In genomic region chr15:83248236-83248844, GRCm38 (mm10) we compare ENCODE assay signal across 31 mouse cellular contexts. TPM values are rescaled to one million over a fixed set of nuclear protein-coding genes. Genes with fewer than 3 reads are reported as not detected.
DNase-seq lines count a peak whose midpoint lies in the region; ATAC-seq and TF ChIP-seq lines count a peak whose summit lies in the region.
"Had no signal": no experiment of that assay in that cellular context is flagged by ENCODE, and none has a peak within 500 bp of the region (broad histone marks: within the 10 kb centered on the region; RNA-seq: fewer than 3 reads in every experiment).

No protein-coding gene starts in this region.

- TF ChIP-seq CTCF in CH12.LX (conservative IDR thresholded peaks at IDR 0.05 in 1 of 2, IDR thresholded peaks at IDR 0.05 in 1 of 2; ENCODE audit: low read depth in 2 of 2, low read length in 2 of 2), result no peak

- peak overlapping the region; percentile 39; the same call in 1 of the 2 replicates for H3K9ac ChIP-seq in CH12.LX (ENCODE audit: insufficient read depth, low read depth)
- H3K9ac ChIP-seq in intestine, embryonic 16.5 days (ENCODE audit: low read depth, low read length), result no peak overlapping the region
- no peak overlapping the region for H3K9ac ChIP-seq in stomach, embryonic 16.5 days (ENCODE audit: low read length)
- H3K9ac ChIP-seq: embryonic facial prominence, embryonic 12.5 days; forebrain, embryonic 15.5 days; heart, embryonic 15.5 days; hindbrain, embryonic 12.5 days; liver, embryonic 12.5 days; liver, postnatal 0 days; midbrain, embryonic 13.5 days; neural tube, embryonic 13.5 days had no signal

- in situ Hi-C loops in CH12.LX (cut with MboI; ENCODE audit: low pct_ligation_motif_present, low pct_unique_long_range_greater_than_20kb, low sequenced_read_pairs), result loop anchor here (5.0 kb wide), 1 partner anchor 36 kb away; no protein-coding TSS in a partner anchor

- peaks cover 4% of the 10 kb centered on the region for H3K9me3 ChIP-seq in CH12.LX (replicated peaks; ENCODE audit: low read length)
- no peaks in the 10 kb centered on the region for H3K9me3 ChIP-seq in intestine, embryonic 16.5 days (ENCODE audit: control insufficient read depth, low read length)
- H3K9me3 ChIP-seq in stomach, embryonic 16.5 days (replicated peaks; ENCODE audit: control insufficient read depth, low read length), result no peaks in the 10 kb centered on the region
- H3K9me3 ChIP-seq: embryonic facial prominence, embryonic 12.5 days; forebrain, embryonic 15.5 days; heart, embryonic 10.5 days; heart, embryonic 15.5 days; hindbrain, embryonic 12.5 days; liver, embryonic 12.5 days; midbrain, embryonic 13.5 days; neural tube, embryonic 13.5 days had no signal

- peaks cover 6 to 46% of the 10 kb centered on the region in 2 experiments for H3K4me1 ChIP-seq in CH12.LX (ENCODE audit: control insufficient read depth in 1 of 2, insufficient read depth in 2 of 2)
- H3K4me1 ChIP-seq in intestine, embryonic 16.5 days (ENCODE audit: control insufficient read depth, insufficient read depth, low read length), result peaks cover 18% of the 10 kb centered on the region; the same call in 1 of the 2 replicates
- H3K4me1 ChIP-seq in stomach, embryonic 16.5 days (ENCODE audit: control insufficient read depth, insufficient read depth, low read length), result 0 out of 2 replicates have a peak, but pooled peaks cover 3% of the 10 kb centered on the region

- peak; percentile 91 for TF ChIP-seq EP300 in CH12.LX (IDR thresholded peaks at IDR 0.05; ENCODE audit: low read length)

- dilution Hi-C loops in CH12.LX (cut with MboI; ENCODE audit: extremely low pct_ligation_motif_present, extremely low pct_unique_long_range_greater_than_20kb, low sequenced_read_pairs), result no loop called here

- no peak overlapping the region for H3K4me3 ChIP-seq in CH12.LX (replicated peaks in 1 of 3; ENCODE audit: low read depth in 2 of 3, low read length in 2 of 3, poor library complexity in 1 of 3)
- no peak overlapping the region for H3K4me3 ChIP-seq in intestine, embryonic 16.5 days (ENCODE audit: low read length)
- no peak overlapping the region for H3K4me3 ChIP-seq in stomach, embryonic 16.5 days (replicated peaks; ENCODE audit: low read length)
- H3K4me3 ChIP-seq: embryonic facial prominence, embryonic 12.5 days; forebrain, embryonic 10.5 days; forebrain, embryonic 15.5 days; heart, embryonic 10.5 days; heart, embryonic 15.5 days; hindbrain, embryonic 12.5 days; liver, embryonic 12.5 days; megakaryocyte, embryonic 14.5 days; midbrain, embryonic 13.5 days; neural tube, embryonic 13.5 days had no signal

- peak overlapping the region; percentile 80 for H3K4me2 ChIP-seq in CH12.LX (ENCODE audit: insufficient read depth, low read depth, poor library complexity, severe bottlenecking)
- H3K4me2 ChIP-seq in intestine, embryonic 16.5 days (ENCODE audit: low read depth, low read length), result no peak overlapping the region
- H3K4me2 ChIP-seq in stomach, embryonic 16.5 days (ENCODE audit: low read depth, low read length), result no peak overlapping the region
- H3K4me2 ChIP-seq: embryonic facial prominence, embryonic 12.5 days; forebrain, embryonic 15.5 days; heart, embryonic 15.5 days; hindbrain, embryonic 12.5 days; liver, embryonic 12.5 days; midbrain, embryonic 13.5 days; neural tube, embryonic 13.5 days had no signal

- peak; percentile 70 for TF ChIP-seq POLR2A in CH12.LX (IDR thresholded peaks at IDR 0.05; ENCODE audit: low read depth, low read length)

- peaks cover 0 to 12% of the 10 kb centered on the region in 2 experiments for H3K36me3 ChIP-seq in CH12.LX (replicated peaks in 1 of 2; ENCODE audit: control insufficient read depth in 1 of 2, insufficient read depth in 1 of 2, low read length in 1 of 2)
- H3K36me3 ChIP-seq in intestine, embryonic 16.5 days (ENCODE audit: control insufficient read depth, insufficient read depth, low read length), result no peaks in the 10 kb centered on the region
- H3K36me3 ChIP-seq in stomach, embryonic 16.5 days (ENCODE audit: control insufficient read depth, insufficient read depth, low read length), result no peaks in the 10 kb centered on the region
- H3K36me3 ChIP-seq: embryonic facial prominence, embryonic 12.5 days; forebrain, embryonic 10.5 days; forebrain, embryonic 15.5 days; heart, embryonic 10.5 days; heart, embryonic 15.5 days; hindbrain, embryonic 12.5 days; liver, embryonic 12.5 days; midbrain, embryonic 13.5 days; neural tube, embryonic 13.5 days had no signal

- H3K27me3 ChIP-seq in CH12.LX (replicated peaks), result no peaks in the 10 kb centered on the region
- peaks cover 15% of the 10 kb centered on the region; the same call in 1 of the 2 replicates for H3K27me3 ChIP-seq in intestine, embryonic 16.5 days (replicated peaks; ENCODE audit: control insufficient read depth, insufficient read depth, low read length)
- H3K27me3 ChIP-seq in stomach, embryonic 16.5 days (ENCODE audit: control insufficient read depth, insufficient read depth, low read length), result no peaks in the 10 kb centered on the region

- peaks cover 11% of the 10 kb centered on the region; the same call in 1 of the 2 replicates for H3K79me2 ChIP-seq in CH12.LX (replicated peaks; ENCODE audit: control insufficient read depth, extremely low read depth, insufficient read depth, poor library complexity, severe bottlenecking)

- ATAC-seq in intestine, embryonic 16.5 days, result peak; percentile 81
- peak; percentile 74 for ATAC-seq in stomach, embryonic 16.5 days (ENCODE audit: insufficient read depth, low FRiP score)
- ATAC-seq: forebrain, embryonic 15.5 days; hindbrain, postnatal 0 days; liver, embryonic 12.5 days; liver, postnatal 0 days; lung, postnatal 0 days; midbrain, embryonic 13.5 days had no signal

- DNase-seq in CH12.LX (ENCODE audit: extremely low read depth) (peak; percentile 97), ES-CJ7 (ENCODE audit: low read depth, low spot score) (peak; percentile 74)
- DNase-seq in layer of hippocampus, adult 9-11 months, result no peak
- no peak for DNase-seq in ovary, postnatal 10 days (ENCODE audit: low spot score)
- no peak for DNase-seq in gastrocnemius, adult 18-20 months (ENCODE audit: low spot score)
- DNase-seq: adrenal gland, postnatal 10 days; B cell, adult 2 months; cerebellum, adult 11 months; cerebellum, adult 9-10 months; cerebellum, postnatal 36 days; kidney, adult 18-20 months; kidney, postnatal 4 days; layer of hippocampus, postnatal 36 days; left cerebral cortex, postnatal 4 days; liver, postnatal 0 days; lung, postnatal 4 days; right cerebral cortex, postnatal 14 days had no signal

- WGBS in intestine, embryonic 16.5 days, result 53% methylated on average over 14 of the region's 14 CpGs
- WGBS in stomach, embryonic 16.5 days, result 42% methylated on average over 14 of the region's 14 CpGs

- H3K27ac ChIP-seq in CH12.LX (ENCODE audit: insufficient read depth, low read depth), result peak overlapping the region; percentile 97
- no peak overlapping the region; the same call in 1 of the 2 replicates for H3K27ac ChIP-seq in intestine, embryonic 16.5 days (ENCODE audit: low read length)
- H3K27ac ChIP-seq in stomach, embryonic 16.5 days (ENCODE audit: low read length), result peak overlapping the region; percentile 42
- H3K27ac ChIP-seq: embryonic facial prominence, embryonic 12.5 days; forebrain, embryonic 10.5 days; forebrain, embryonic 15.5 days; heart, embryonic 10.5 days; heart, embryonic 15.5 days; hindbrain, embryonic 12.5 days; hindbrain, postnatal 0 days; liver, embryonic 12.5 days; midbrain, embryonic 13.5 days; neural tube, embryonic 13.5 days had no signal

- no peak; the same call in 1 of the 2 replicates for TF ChIP-seq RAD21 in CH12.LX (IDR thresholded peaks at IDR 0.05; ENCODE audit: low read depth, low read length)

TF ChIP-seq in CH12.LX, 34 proteins besides CTCF, POLR2A, EP300 and RAD21 (continues in another document):
- TF ChIP-seq USF2 (conservative IDR thresholded peaks at IDR 0.05; ENCODE audit: low read depth, low read length) (no peak), ZNF384 (IDR thresholded peaks at IDR 0.05; ENCODE audit: low read depth, low read length) (no peak), SIN3A (IDR thresholded peaks at IDR 0.05; ENCODE audit: low read length) (peak; percentile 75), JUN (IDR thresholded peaks at IDR 0.05; ENCODE audit: insufficient read depth, low read depth, low read length) (no peak; the same call in 1 of the 2 replicates), JUND (conservative IDR thresholded peaks at IDR 0.05; ENCODE audit: low read depth, low read length) (no peak; the same call in 1 of the 2 replicates), TBP (conservative IDR thresholded peaks at IDR 0.05; ENCODE audit: low read depth, low read length) (peak; percentile 58; the same call in 1 of the 2 replicates), MAX (IDR thresholded peaks at IDR 0.05; ENCODE audit: low read length) (peak; percentile 74), ELF1 (IDR thresholded peaks at IDR 0.05; ENCODE audit: low read depth, low read length) (peak; percentile 7; the same call in 1 of the 2 replicates), BHLHE40 (IDR thresholded peaks at IDR 0.05; ENCODE audit: low read depth, low read length) (peak; percentile 97), GABPA (IDR thresholded peaks at IDR 0.05; ENCODE audit: insufficient replicate concordance, low read depth, low read length) (no peak), TCF12 (IDR thresholded peaks at IDR 0.05; ENCODE audit: low read depth, low read length) (peak; percentile 97), CHD2 (IDR thresholded peaks at IDR 0.05; ENCODE audit: low read length) (peak; percentile 47; the same call in 1 of the 2 replicates), NRF1 (IDR thresholded peaks at IDR 0.05; ENCODE audit: low read depth, low read length) (no peak), MXI1 (IDR thresholded peaks at IDR 0.05; ENCODE audit: low read depth, low read length) (no peak), SMC3 (IDR thresholded peaks at IDR 0.05; ENCODE audit: low read depth, low read length) (0 out of 2 replicates have a peak, but pooled peaks have one; percentile 1), MAFK (IDR thresholded peaks at IDR 0.05; ENCODE audit: insufficient replicate concordance, low read length) (no peak), KAT2A (IDR thresholded peaks at IDR 0.05; ENCODE audit: insufficient replicate concordance, low read length) (no peak), ZC3H11A (IDR thresholded peaks at IDR 0.05; ENCODE audit: low read depth, low read length) (no peak), PAX5 (IDR thresholded peaks at IDR 0.05; ENCODE audit: low read length) (no peak), HCFC1 (IDR thresholded peaks at IDR 0.05; ENCODE audit: low read depth, low read length) (no peak), MEF2A (IDR thresholded peaks at IDR 0.05; ENCODE audit: borderline replicate concordance, low read depth, low read length) (peak; percentile 71; the same call in 1 of the 2 replicates)

RNA-seq across cellular contexts. Expression of gene A4galt, which starts 3.2 kb away (rescaled TPM):
- total RNA-seq in CH12.LX (2012; rRNA removed) (23.6 and 29.8 TPM in 2 replicates), CH12.LX (2014; rRNA removed) (14.8 and 15.9 TPM in 2 replicates)
- polyA plus RNA-seq in CH12.LX (2012; ENCODE audit: insufficient read length, low read depth), result 11.2 and 11.4 TPM in 2 replicates
- polyA plus RNA-seq in intestine, embryonic 16.5 days (2015; fragmentation: Nextera tagmentation; extraction: Ambion mirVana), result 3.9 and 4.2 TPM in 2 replicates
- 15.3 and 16.9 TPM in 2 replicates for polyA plus RNA-seq in stomach, embryonic 16.5 days (2015; fragmentation: Nextera tagmentation; extraction: Ambion mirVana)
- 1 to 10 TPM; 3.0 to 3.3 TPM for total RNA-seq in gastrocnemius, adult 18-20 months (2021)
- polyA plus RNA-seq: heart, embryonic 10.5 days had no signal

Comparison
In these comparisons a context has a peak if more than half of its experiments do, and no peak if none do; other contexts are left out.
1. DNase-seq: peak in CH12.LX (single experiment) and ES-CJ7 (single experiment); none in layer of hippocampus, adult 9-11 months (single experiment), ovary, postnatal 10 days (single experiment) and gastrocnemius, adult 18-20 months (single experiment).